Mouse (Mus musculus): ENCODE data around the gene Sec24b. TPM values are rescaled to one million over a fixed set of nuclear protein-coding genes. Genes with fewer than 3 reads are reported as not detected.
A peak's percentile ranks its signal among the peaks of the same experiment; 100 is the strongest.

Gene Sec24b
- polyA plus RNA-seq (2015; fragmentation: Nextera tagmentation; extraction: Ambion mirVana): 26.8 and 27.9 TPM in 2 replicates

DNA sequence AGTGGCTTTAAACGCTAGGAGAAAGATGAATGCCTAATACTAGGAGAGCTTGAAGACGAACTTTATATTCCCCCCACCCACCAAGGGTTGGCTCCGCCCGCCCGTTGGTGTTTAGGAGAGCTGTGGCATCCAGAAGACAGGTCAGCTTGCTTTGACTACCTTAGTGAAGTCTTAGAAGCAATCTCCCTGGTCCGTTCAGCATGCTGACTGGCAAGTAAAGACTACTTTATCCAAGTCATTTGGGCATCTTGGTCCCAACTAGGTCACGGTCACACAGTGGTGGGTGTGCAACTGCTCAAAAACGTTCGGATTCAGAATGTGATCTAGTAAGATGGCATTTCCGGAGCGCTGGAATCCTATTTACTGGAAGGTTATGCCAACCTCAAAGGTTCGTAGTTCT, at the start of gene Sec24b:
TSS of gene Sec24b (minus strand) at position 273 of the 400 bp plus-strand sequence.
- Histone ChIP-seq H3K4me2 (replicated peaks) (peak within 1 kb of the TSS; percentile 72), H3K4me1 (peaks cover 32% of the 10 kb centered on the region), H3K4me3 (peak within 1 kb of the TSS; percentile 97), H3K36me3 (no peaks in the 10 kb centered on the region), H3K9ac (replicated peaks) (peak within 1 kb of the TSS; percentile 92), H3K27me3 (no peaks in the 10 kb centered on the region), H3K9me3 (no peaks in the 10 kb centered on the region), H3K27ac (replicated peaks) (peak within 1 kb of the TSS; percentile 92)
- peak; percentile 18; the same call in 1 of the 2 replicates for ATAC-seq (replicated peaks)
- 8% methylated on average over 12 of the region's 12 CpGs for WGBS

DNA sequence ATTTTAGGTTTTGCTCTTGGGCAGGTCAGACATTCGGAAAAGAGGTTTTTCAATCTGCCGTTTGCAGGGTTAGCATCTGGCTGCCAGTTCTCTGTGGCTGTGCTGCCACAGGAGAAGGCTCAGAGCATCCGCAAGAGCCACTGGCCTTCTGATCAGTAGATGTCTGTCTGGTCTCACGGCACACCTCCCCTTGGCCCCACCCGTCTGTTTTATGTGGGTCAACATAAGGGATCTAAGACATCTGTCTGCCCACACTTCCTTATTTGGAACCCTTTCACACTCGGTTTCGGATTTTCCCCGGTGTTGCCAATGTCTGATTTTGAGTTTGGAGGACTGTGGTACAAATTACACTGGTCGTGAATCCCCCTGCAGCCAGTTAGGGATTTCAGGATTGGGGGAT, 43.1 kb upstream of the Sec24b start:
- H3K4me1 ChIP-seq: no peaks in the 10 kb centered on the region
- WGBS: 88% methylated on average over 9 of the region's 9 CpGs
- no peaks in the 10 kb centered on the region for H3K36me3 ChIP-seq
- H3K9me3 ChIP-seq: no peaks in the 10 kb centered on the region
- H3K27me3 ChIP-seq: no peaks in the 10 kb centered on the region
- H3K27ac ChIP-seq (replicated peaks): no peak overlapping the region
- no peak overlapping the region for H3K4me2 ChIP-seq (replicated peaks)
- H3K4me3 ChIP-seq: no peak overlapping the region
- ATAC-seq (replicated peaks): no peak
- no peak overlapping the region for H3K9ac ChIP-seq (replicated peaks)

DNA sequence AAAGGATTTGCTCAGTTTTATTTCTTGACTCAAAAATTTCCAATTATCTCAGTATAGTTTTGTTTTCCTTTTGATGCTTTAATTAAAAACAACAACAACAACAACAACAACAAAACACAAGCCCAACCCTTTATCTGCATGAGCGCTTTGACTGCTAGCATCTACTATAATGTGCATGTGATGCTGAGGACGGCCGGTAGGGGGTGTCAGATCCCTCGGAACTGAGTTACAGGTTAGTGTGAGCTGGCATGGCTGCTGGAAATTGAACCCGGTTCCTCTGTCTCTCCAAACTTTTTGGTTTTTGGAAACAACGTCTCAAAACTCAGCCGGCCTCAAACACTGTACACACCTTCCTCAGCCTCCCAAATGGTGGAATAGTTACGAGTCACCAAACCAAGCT, 42.1 kb upstream of the Sec24b start:
- H3K36me3 ChIP-seq: no peaks in the 10 kb centered on the region
- no peaks in the 10 kb centered on the region for H3K27me3 ChIP-seq
- no peak overlapping the region for H3K4me3 ChIP-seq
- no peaks in the 10 kb centered on the region for H3K4me1 ChIP-seq
- no peaks in the 10 kb centered on the region for H3K9me3 ChIP-seq
- no peak overlapping the region for H3K9ac ChIP-seq (replicated peaks)
- no peak overlapping the region for H3K27ac ChIP-seq (replicated peaks)
- WGBS: 76% methylated on average over 8 of the region's 8 CpGs
- no peak overlapping the region for H3K4me2 ChIP-seq (replicated peaks)
- no peak for ATAC-seq (replicated peaks)

DNA sequence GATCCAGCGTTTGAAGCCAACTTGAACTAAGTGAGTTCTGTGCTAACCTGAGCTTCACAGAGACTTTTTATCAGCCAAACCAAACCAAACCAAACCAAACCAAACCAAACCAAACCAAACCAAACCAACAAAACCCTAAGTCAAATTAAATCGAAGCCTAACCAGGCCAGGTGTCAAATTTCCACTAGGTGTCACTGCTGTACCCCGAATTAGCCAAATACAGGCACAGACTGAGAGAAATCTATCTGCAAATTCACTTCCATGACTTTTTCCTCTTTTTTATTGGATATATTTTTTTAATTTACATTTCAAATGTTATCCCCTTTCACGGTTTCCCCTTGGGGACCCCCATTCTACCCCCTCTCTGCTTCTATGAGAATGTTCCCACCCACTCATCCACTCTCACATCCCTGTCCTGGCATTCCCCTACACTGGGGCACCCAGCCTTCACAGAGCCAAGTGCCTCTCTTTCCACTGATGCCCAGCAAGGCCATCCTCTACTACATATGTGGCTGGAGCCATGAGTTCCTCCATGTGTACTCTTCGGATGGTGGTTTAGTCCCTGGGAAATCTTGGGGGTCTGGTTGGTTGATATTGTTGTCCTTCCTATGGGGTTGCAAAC, 33.9 kb upstream of the Sec24b start:
- Histone ChIP-seq H3K36me3 (no peaks in the 10 kb centered on the region), H3K9me3 (no peaks in the 10 kb centered on the region), H3K27ac (replicated peaks) (no peak overlapping the region), H3K4me3 (no peak overlapping the region), H3K9ac (replicated peaks) (no peak overlapping the region), H3K4me2 (replicated peaks) (no peak overlapping the region), H3K27me3 (no peaks in the 10 kb centered on the region), H3K4me1 (no peaks in the 10 kb centered on the region)
- WGBS: 41% methylated on average over 5 of the region's 5 CpGs
- peak; percentile 77 for ATAC-seq (replicated peaks)

DNA sequence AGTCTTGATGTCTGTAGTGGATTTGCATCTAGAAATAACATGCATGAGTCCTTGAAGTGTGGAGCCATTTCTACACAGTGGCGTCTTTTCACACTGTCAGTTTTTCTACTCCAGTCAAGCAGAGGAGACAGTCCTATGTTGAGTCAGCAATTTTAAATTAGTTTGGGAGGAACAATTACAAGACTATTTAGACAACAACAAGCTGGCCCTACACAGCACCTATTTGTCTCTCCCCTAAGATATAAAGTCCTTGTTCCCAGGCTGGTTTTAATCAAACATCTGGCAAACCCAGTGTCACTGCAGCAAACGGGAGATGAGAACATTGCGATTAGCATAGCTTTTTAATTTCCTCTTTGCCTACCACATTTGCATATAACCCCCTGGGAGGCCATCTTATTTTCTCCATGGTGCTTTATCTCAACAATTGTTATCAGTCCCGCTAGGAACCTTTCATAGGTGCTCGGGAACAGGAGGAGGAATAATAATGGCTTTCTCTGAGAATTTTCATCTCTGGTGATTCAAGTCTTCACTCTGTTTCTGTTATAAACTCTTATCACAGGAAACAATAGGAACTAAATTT, 32.9 kb upstream of the Sec24b start:
- no peaks in the 10 kb centered on the region for H3K4me1 ChIP-seq
- no peaks in the 10 kb centered on the region for H3K27me3 ChIP-seq
- no peak overlapping the region for H3K4me3 ChIP-seq
- no peak for ATAC-seq (replicated peaks)
- no peak overlapping the region for H3K4me2 ChIP-seq (replicated peaks)
- H3K9ac ChIP-seq (replicated peaks): no peak overlapping the region
- no peaks in the 10 kb centered on the region for H3K9me3 ChIP-seq
- no peak overlapping the region for H3K27ac ChIP-seq (replicated peaks)
- no peaks in the 10 kb centered on the region for H3K36me3 ChIP-seq
- WGBS: 57% methylated on average over 5 of the region's 5 CpGs

DNA sequence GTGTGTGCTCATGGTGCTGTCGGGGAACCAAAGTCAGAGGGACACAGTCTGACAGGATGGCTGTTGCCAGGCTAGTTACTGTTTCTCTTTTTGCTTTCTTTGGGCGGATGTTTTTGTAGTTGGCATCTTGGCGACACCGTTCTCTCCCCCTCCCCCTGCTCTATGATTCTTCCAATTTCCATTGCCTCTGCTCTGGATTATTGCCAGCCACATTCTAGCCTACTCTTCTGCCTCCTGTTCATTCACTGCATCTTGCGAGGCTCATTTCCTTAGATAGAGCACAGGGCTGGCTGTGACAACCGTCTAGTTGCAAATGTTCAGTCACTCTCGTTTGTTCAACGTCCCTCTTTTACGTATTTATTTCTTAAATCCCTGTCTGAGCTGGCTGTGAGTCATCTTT, 29.1 kb upstream of the Sec24b start:
- Histone ChIP-seq H3K9ac (replicated peaks) (no peak overlapping the region), H3K4me3 (no peak overlapping the region), H3K27ac (replicated peaks) (no peak overlapping the region), H3K9me3 (no peaks in the 10 kb centered on the region), H3K27me3 (no peaks in the 10 kb centered on the region), H3K4me1 (no peaks in the 10 kb centered on the region), H3K36me3 (no peaks in the 10 kb centered on the region), H3K4me2 (replicated peaks) (no peak overlapping the region)
- WGBS: 46% methylated on average over 9 of the region's 9 CpGs
- no peak; the same call in 1 of the 2 replicates for ATAC-seq (replicated peaks)

DNA sequence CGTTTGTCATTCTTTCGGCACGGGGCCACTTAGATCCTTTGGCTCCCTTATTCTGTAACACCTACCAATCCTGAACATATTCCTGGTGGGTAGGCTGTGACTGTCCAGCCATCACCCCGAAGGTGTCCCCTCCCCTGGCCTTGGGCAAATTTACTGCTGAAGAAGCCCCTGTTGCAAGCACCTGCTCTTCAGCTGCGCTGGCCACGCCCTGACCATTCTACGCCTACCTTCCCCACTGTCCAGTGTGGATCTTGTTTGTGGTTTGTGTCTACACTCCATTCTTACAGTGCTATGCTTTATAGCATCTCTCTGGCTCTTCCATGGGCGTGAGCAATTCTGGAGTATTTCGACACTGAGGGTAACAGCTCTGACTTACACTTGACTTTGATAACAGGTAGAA, 27.3 kb upstream of the Sec24b start:
- no peak overlapping the region for H3K9ac ChIP-seq (replicated peaks)
- no peak overlapping the region for H3K4me2 ChIP-seq (replicated peaks)
- H3K36me3 ChIP-seq: no peaks in the 10 kb centered on the region
- H3K4me3 ChIP-seq: no peak overlapping the region
- ATAC-seq (replicated peaks): no peak
- H3K27ac ChIP-seq (replicated peaks): no peak overlapping the region
- no peaks in the 10 kb centered on the region for H3K4me1 ChIP-seq
- 93% methylated on average over 9 of the region's 9 CpGs for WGBS
- no peaks in the 10 kb centered on the region for H3K27me3 ChIP-seq
- H3K9me3 ChIP-seq: no peaks in the 10 kb centered on the region

DNA sequence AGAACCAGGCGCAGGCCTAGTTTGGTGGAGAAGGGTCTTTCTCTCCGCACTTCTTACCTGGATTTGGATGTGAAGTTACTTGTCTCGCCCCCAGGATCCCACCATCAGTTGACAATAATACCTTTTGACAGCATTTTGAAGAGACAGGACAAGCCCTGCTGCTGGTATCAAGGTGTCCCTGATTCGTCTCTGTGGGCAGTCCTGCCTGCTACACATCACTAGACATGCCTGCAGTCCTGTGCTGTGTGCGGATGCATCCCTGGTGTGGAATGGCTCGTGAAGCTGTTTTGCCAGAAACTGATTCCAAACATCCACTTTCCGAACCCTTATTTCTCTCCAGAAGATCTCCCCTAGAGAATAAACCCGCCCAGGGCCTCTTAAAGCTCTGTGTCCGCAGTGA, 26.1 kb upstream of the Sec24b start:
- H3K9ac ChIP-seq (replicated peaks): no peak overlapping the region
- H3K27me3 ChIP-seq: no peaks in the 10 kb centered on the region
- ATAC-seq (replicated peaks): no peak
- WGBS: 84% methylated on average over 9 of the region's 9 CpGs
- no peaks in the 10 kb centered on the region for H3K4me1 ChIP-seq
- no peaks in the 10 kb centered on the region for H3K36me3 ChIP-seq
- no peak overlapping the region for H3K4me2 ChIP-seq (replicated peaks)
- H3K4me3 ChIP-seq: no peak overlapping the region
- no peaks in the 10 kb centered on the region for H3K9me3 ChIP-seq
- H3K27ac ChIP-seq (replicated peaks): no peak overlapping the region

DNA sequence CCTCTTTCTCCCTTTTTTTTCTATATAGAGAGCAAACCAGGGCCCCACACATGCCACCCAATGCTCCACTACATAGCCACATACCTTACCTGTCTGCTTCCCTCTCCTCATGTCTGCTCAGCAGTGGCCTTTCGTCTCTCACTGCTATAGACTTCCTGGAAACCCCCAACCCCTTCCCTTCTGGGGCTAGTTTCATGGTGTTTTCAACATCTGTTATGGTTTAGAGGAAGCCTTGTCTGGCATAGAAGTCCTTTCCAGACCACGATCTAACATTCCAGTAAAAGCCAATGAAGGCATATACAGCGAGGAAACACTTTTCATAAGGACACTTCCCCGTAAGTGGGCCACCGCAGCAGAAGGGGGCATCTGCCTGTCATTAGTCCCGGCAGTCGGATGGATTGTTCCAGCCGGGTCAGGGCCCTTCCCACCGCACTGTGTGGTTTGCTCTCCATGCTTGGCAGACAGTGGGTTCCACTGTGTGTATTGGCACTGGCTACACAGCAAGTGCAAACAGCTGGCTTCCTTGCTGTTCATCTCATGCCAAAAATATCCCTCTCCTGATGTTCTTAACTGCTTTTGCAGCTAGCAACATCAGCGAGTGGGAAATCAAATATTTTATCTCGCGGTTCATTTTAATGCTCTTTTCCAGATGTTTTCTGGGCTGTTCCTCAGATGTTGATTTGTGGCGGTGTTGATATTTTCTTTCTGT, 25.2 kb upstream of the Sec24b start:
- no peaks in the 10 kb centered on the region for H3K9me3 ChIP-seq
- no peak for ATAC-seq (replicated peaks)
- no peaks in the 10 kb centered on the region for H3K27me3 ChIP-seq
- no peaks in the 10 kb centered on the region for H3K4me1 ChIP-seq
- no peak overlapping the region for H3K27ac ChIP-seq (replicated peaks)
- H3K4me2 ChIP-seq (replicated peaks): no peak overlapping the region
- H3K36me3 ChIP-seq: no peaks in the 10 kb centered on the region
- H3K9ac ChIP-seq (replicated peaks): no peak overlapping the region
- WGBS: 87% methylated on average over 13 of the region's 13 CpGs
- H3K4me3 ChIP-seq: no peak overlapping the region

DNA sequence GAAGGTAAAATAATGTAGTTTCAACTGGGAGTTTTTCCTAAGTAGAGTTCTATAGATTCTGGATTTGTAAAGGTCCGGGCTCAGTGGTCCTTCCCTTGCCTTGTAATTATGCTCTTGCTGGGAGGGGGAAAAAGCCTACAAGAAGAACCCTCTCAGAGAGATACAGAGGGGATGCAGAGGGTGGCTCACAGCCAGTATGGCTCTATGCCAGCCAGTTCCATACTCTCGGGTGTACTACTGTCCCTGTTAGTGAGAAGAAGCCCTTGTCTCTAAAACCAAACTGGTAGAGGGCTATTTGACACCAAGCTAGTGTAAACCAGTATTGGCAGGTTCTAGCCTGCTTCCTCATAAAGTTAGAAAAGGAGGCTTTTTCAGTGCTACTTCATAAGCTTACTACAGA, 22.0 kb upstream of the Sec24b start:
- WGBS: 39% methylated on average over 2 of the region's 2 CpGs
- no peak overlapping the region for H3K4me3 ChIP-seq
- H3K27ac ChIP-seq (replicated peaks): no peak overlapping the region
- no peak overlapping the region for H3K4me2 ChIP-seq (replicated peaks)
- H3K9me3 ChIP-seq: no peaks in the 10 kb centered on the region
- H3K36me3 ChIP-seq: no peaks in the 10 kb centered on the region
- H3K27me3 ChIP-seq: no peaks in the 10 kb centered on the region
- H3K9ac ChIP-seq (replicated peaks): no peak overlapping the region
- no peaks in the 10 kb centered on the region for H3K4me1 ChIP-seq
- no peak for ATAC-seq (replicated peaks)

DNA sequence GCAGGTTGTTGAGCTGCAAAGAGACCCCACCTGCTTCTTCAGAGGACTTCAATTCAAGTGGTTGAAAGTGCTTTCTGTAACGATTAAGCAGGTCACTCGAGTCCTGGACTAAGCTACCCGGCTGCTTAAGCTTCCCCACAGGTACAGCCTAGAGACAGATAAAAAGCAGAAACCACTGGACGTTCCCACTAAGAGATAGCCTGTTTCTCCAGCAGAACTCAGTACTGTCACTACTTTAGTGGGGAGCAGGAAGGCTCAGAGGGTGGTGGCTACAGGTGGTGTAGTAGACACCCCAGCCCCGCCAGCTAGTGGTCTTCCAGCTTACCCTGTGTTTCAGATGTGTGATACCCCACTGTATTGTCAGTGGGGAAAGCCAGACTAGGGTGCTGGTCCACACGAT, 19.3 kb upstream of the Sec24b start:
- no peaks in the 10 kb centered on the region for H3K27me3 ChIP-seq
- no peak for ATAC-seq (replicated peaks)
- H3K36me3 ChIP-seq: no peaks in the 10 kb centered on the region
- no peaks in the 10 kb centered on the region for H3K9me3 ChIP-seq
- 84% methylated on average over 6 of the region's 6 CpGs for WGBS
- H3K4me1 ChIP-seq: no peaks in the 10 kb centered on the region
- no peak overlapping the region for H3K4me3 ChIP-seq
- no peak overlapping the region for H3K4me2 ChIP-seq (replicated peaks)
- H3K27ac ChIP-seq (replicated peaks): no peak overlapping the region
- H3K9ac ChIP-seq (replicated peaks): no peak overlapping the region

DNA sequence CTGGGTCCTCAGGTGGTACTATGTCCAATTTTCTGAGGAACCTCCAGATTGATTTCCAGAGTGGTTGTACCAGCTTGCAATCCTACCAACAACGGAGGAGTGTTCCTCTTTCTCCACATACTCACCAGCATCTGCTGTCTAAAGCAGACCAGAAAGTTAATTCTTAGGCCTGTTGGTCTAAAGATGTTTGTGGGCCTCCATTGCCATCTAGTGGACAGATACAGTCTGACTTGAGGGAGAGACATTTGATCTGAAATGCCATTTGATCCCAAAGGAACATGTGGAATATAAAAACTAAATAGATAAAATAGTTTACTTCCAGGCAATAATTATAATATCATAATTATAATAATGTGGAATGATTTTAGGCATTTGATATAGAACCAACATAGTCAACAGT, 18.4 kb upstream of the Sec24b start:
- peak; percentile 83 for ATAC-seq (replicated peaks)
- 0% methylated on average over 1 of the region's 1 CpGs for WGBS
- H3K9ac ChIP-seq (replicated peaks): no peak overlapping the region
- H3K36me3 ChIP-seq: no peaks in the 10 kb centered on the region
- no peaks in the 10 kb centered on the region for H3K27me3 ChIP-seq
- H3K27ac ChIP-seq (replicated peaks): no peak overlapping the region
- H3K4me1 ChIP-seq: no peaks in the 10 kb centered on the region
- H3K9me3 ChIP-seq: no peaks in the 10 kb centered on the region
- no peak overlapping the region for H3K4me3 ChIP-seq
- no peak overlapping the region for H3K4me2 ChIP-seq (replicated peaks)

All from forebrain, embryonic 15.5 days (tissue).